Mouse (Mus musculus) embryonic facial prominence, embryonic 14.5 days (tissue): Measurements from ENCODE around the gene Mrgprh. TPM values are rescaled to one million over a fixed set of nuclear protein-coding genes. Genes with fewer than 3 reads are reported as not detected.

Source experiments
- ATAC-seq: fragments of 200-750 bp; cut with Nextera tagmentation; 2 replicates; pipeline ENCODE4 v1.8.0; 2017; ENCODE audit warnings: low read depth, moderate number of reproducible peaks, moderate TSS enrichment
- DNase-seq: peaks from one replicate; pipeline ENCODE4 v3.0.0-alpha.2; 2015; ENCODE audit warnings: low spot score
- H3K27ac ChIP-seq: fragments of 300-500 bp; sonication (generic); replicated peaks from 2 replicates; pipeline ENCODE4 v1.5.1; 2014; ENCODE audit warnings: low read depth, mild to moderate bottlenecking, low read length, moderate library complexity
- H3K27me3 ChIP-seq: fragments of 300-500 bp; sonication (generic); replicated peaks from 2 replicates; pipeline ENCODE4 v1.6.1; 2014; ENCODE audit warnings: low read length; ENCODE audit not compliant: control insufficient read depth, insufficient read depth
- H3K36me3 ChIP-seq: fragments of 300-500 bp; sonication (generic); 2 replicates; pipeline ENCODE4 v1.6.1; 2014; ENCODE audit warnings: low read length, mixed read lengths; ENCODE audit not compliant: control insufficient read depth, insufficient read depth
- H3K4me1 ChIP-seq: fragments of 300-500 bp; sonication (generic); 2 replicates; pipeline ENCODE4 v1.6.1; 2014; ENCODE audit warnings: antibody characterized with exemption, low read length; ENCODE audit not compliant: control insufficient read depth, insufficient read depth
- H3K4me2 ChIP-seq: fragments of 300-500 bp; sonication (generic); 2 replicates; pipeline ENCODE4 v1.6.1; 2014; ENCODE audit warnings: low read depth, mild to moderate bottlenecking, low read length, moderate library complexity, mixed read lengths
- H3K4me3 ChIP-seq: fragments of 300-500 bp; sonication (generic); 2 replicates; pipeline ENCODE4 v1.5.1; 2014; ENCODE audit warnings: low read depth, mild to moderate bottlenecking, low read length
- H3K9ac ChIP-seq: fragments of 300-500 bp; sonication (generic); 2 replicates; pipeline ENCODE4 v1.6.1; 2014; ENCODE audit warnings: low read depth, mild to moderate bottlenecking, low read length, moderate library complexity, mixed read lengths
- H3K9me3 ChIP-seq: fragments of 300-500 bp; sonication (generic); 2 replicates; pipeline ENCODE4 v1.6.1; 2016; ENCODE audit warnings: low read length; ENCODE audit not compliant: control insufficient read depth
- WGBS: fragments of 180-500 bp; shearing (Covaris S2); extraction: QIAGEN DNeasy Blood & Tissue Kit; methylation state at CpG from one replicate; pipeline ENCODE4 v1.1.7; 2014; 5-methylcytosine and 5-hydroxymethylcytosine counted together
- polyA plus RNA-seq: library from polyadenylated mRNA; unstranded; fragments of >200 nt; fragmentation: Nextera tagmentation; extraction: Ambion mirVana; gene quantifications from 2 replicates; pipeline ENCODE4 v1.2.1, GENCODE M21; 2014

The Mrgprh gene
- polyA plus RNA-seq, 1 experiment from 2014 or later: 0.14 TPM

DNA sequence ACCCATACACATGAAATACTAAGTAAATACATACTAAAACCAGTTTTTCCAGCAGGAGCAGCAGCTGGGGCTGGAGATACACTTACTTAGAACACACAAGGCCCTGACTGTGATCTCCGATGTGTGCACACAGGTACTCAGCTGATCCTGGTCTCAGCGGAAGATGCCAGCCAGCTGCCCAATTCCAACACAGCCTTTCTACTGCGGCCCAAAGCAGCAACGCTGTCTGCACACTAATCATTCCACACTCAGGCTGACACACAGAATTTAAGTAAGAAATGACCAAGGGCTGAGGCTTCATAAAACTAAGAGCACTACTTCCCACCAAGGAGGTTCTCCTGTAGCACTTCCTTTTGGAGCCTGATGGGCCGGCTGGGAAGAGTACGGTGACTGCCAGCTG, 26.5 kb downstream of the Mrgprh start:
- Histone ChIP-seq H3K27ac (no peak overlapping the region), H3K4me2 (no peak overlapping the region)
- WGBS: 91% methylated on average over 6 of the region's 6 CpGs

DNA sequence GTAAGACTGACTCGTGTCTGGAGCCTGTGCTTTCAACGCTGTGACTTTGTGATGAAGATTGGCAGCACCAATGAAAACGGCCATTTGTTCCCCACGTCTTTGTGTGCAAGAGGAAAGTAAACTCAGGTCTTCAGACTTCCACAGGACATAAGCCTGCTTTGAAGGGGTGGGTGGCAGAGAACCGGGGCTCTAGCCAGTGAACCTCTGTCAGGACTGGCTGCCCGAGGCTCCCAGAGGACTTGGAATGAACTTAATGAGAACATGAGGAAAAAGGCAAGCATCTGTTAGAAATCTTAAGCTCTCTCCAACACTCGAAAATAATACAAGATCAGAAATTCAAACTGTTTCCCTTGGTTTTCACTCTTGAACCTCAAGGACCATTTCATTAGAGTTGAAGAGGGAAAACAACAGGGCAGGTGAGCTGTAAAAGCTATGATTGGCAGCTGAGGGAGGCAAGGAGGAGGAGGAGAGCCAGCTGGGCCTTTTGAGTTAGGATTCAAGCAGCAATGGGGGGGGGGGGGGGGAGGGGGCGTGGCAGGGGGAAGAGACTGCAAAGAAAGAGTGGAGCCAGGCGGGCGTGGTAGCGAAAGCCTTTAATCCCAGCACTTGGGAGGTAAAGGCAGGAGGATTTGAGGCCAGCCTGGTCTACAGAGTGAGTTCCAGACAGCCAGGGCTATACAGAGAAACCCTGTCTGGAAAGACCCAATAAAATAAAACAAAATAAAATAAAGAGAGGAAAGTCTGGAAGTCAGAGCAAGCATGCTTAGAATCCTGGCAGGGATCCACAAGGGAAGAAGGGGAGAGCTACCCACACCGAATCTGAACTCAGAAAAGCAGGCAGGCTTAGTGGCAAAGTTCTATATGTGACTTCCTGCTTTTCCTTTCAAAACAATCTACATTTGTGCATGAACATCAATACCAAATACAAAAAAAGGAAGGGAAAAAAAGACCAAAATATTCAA, 27.8 kb downstream of the Mrgprh start:
- WGBS: 44% methylated on average over 11 of the region's 12 CpGs
- Histone ChIP-seq H3K9me3 (no peaks in the 10 kb centered on the region), H3K4me1 (0 out of 2 replicates have a peak, but pooled peaks cover 5% of the 10 kb centered on the region), H3K27me3 (no peaks in the 10 kb centered on the region), H3K27ac (peak overlapping the region; percentile 61), H3K4me2 (no peak overlapping the region), H3K36me3 (peaks cover 24% of the 10 kb centered on the region; the same call in 1 of the 2 replicates), H3K4me3 (no peak overlapping the region), H3K9ac (0 out of 2 replicates have a peak overlapping the region, but pooled peaks have one; percentile 14)
- ATAC-seq (peak; percentile 87), DNase-seq (peak; percentile 69)

More for the DNA sequence above, 26.5 kb downstream of the Mrgprh start:
- ATAC-seq (no peak), DNase-seq (no peak)
- peaks cover 24% of the 10 kb centered on the region; the same call in 1 of the 2 replicates for H3K36me3 ChIP-seq
- 0 out of 2 replicates have a peak, but pooled peaks cover 5% of the 10 kb centered on the region for H3K4me1 ChIP-seq
- H3K4me3 ChIP-seq: no peak overlapping the region
- H3K27me3 ChIP-seq: no peaks in the 10 kb centered on the region
- no peak overlapping the region for H3K9ac ChIP-seq
- no peaks in the 10 kb centered on the region for H3K9me3 ChIP-seq

DNA sequence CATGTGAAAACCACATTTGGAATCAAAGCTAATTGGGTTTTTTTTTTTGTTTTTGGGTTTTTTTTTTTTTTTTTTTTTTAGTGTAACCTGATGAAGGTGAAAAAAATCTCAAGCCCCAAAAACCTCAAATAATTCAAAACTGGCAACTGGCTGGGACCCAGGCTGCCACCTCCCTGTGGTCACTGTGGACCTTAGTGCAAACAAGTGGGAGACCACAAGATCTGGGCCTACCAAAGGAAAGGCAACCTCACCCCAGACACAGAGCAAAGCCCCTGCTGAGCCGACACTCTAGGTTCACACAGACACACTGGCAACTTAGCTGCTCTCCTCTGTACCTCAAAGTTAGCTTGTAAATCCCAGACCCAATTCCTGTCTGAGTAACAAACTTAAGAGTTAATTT, 28.5 kb downstream of the Mrgprh start:
- ATAC-seq (no peak), DNase-seq (peak; percentile 51)
- Histone ChIP-seq H3K9me3 (no peaks in the 10 kb centered on the region), H3K36me3 (peaks cover 24% of the 10 kb centered on the region; the same call in 1 of the 2 replicates), H3K27me3 (no peaks in the 10 kb centered on the region), H3K4me3 (no peak overlapping the region), H3K4me1 (0 out of 2 replicates have a peak, but pooled peaks cover 5% of the 10 kb centered on the region), H3K27ac (no peak overlapping the region), H3K9ac (0 out of 2 replicates have a peak overlapping the region, but pooled peaks have one; percentile 14), H3K4me2 (no peak overlapping the region)
- 64% methylated on average over 1 of the region's 1 CpGs for WGBS

DNA sequence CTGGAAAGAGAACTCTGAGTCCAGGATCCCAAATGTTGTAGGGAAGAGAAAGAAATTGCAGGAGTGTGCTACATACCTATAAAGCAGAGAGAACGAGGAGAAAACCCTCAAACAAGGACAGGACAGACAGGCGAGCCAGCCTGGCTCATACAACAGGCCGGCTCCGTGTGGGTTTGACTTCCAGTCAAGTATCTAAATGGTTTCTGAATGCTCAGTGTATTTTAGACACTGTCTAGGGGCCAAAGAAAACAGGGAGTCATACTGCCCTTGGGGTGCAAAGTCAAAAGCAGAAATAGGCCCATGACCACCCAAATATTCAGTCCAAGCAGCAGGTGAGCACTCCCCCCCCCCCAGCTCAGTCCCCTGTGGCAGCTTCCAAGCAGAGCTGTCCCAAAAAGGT, 30.0 kb downstream of the Mrgprh start:
- 64% methylated on average over 4 of the region's 4 CpGs for WGBS
- Histone ChIP-seq H3K9ac (no peak overlapping the region), H3K4me1 (0 out of 2 replicates have a peak, but pooled peaks cover 5% of the 10 kb centered on the region), H3K27me3 (no peaks in the 10 kb centered on the region), H3K9me3 (no peaks in the 10 kb centered on the region), H3K36me3 (peaks cover 31% of the 10 kb centered on the region; the same call in 1 of the 2 replicates), H3K27ac (no peak overlapping the region), H3K4me2 (no peak overlapping the region), H3K4me3 (no peak overlapping the region)
- DNase-seq (no peak), ATAC-seq (no peak)

DNA sequence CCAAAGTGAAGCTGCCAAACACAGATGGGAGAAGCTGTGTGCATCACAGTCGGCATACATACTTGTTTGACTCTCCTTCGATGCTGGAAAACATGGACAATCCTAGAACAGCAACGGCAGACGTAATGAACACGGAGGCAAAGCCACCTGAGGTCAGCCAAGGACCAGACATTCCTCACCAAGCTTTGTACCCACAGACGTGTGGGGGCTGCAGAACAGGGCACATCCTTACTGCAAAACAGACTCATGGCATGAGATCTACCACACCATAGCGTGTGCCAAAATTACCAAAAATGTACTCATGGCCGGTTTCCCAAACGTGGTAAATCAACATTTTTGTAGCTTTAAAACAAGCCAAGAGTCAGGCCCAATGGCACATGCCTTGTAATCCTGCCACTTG, 30.6 kb downstream of the Mrgprh start:
- peaks cover 36% of the 10 kb centered on the region for H3K36me3 ChIP-seq
- WGBS: 87% methylated on average over 9 of the region's 9 CpGs
- ATAC-seq: no peak

DNA sequence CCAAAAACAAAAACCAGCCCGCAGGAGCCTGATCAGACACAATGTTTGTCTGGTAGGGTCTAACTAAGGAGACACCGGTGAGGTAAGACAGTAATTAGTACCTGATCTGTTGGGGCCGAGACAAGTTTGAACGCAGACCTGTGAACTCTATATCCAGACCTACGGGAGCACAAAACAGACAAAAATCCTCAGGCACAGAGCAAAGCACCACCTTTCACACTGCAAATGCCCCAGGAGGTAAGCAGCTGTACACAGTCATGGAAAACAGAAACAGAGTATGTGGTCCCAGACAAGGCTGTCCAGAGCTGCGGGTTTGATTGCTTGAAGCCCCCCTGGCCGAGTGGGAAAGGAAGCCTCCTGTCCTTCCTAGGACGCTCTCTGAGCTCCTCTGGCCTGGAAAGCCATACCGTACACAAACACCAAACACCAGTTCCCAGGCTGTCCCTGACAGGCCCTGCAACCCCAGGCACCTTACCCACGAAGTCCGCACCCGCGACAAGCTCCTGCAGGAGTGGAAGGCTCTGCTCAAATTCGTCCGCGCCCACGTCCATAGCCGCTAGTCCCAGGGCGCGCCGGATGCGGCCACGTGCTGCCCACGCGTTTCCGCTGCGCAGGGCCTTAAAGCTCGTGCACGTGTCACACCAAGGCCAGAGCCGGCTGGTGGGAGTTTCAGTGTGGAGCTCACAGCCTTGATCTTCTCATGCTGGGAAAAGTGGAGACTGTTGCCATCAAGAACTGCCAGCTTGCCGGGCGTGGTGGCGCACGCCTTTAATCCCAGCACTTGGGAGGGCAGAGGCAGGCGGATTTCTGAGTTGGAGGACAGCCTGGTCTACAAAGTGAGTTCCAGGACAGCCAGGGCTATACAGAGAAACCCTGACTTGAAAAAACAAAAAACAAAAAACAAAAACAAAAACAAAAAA, 33.8 kb downstream of the Mrgprh start, which contains the start of gene Pnldc1:
TSS of gene Pnldc1 (minus strand) at position 870 of the 920 bp plus-strand sequence.
- H3K27me3 ChIP-seq: no peaks in the 10 kb centered on the region
- peaks cover 54% of the 10 kb centered on the region for H3K36me3 ChIP-seq
- H3K4me2 ChIP-seq: no peak within 1 kb of the TSS
- no peak within 1 kb of the TSS for H3K4me3 ChIP-seq
- 79% methylated on average over 35 of the region's 35 CpGs for WGBS
- peak within 1 kb of the TSS; percentile 14; the same call in 1 of the 2 replicates for H3K9ac ChIP-seq
- no peak for ATAC-seq
- no peak within 1 kb of the TSS for H3K27ac ChIP-seq
- peak; percentile 16 for DNase-seq
- H3K4me1 ChIP-seq: no peaks in the 10 kb centered on the region
- H3K9me3 ChIP-seq: no peaks in the 10 kb centered on the region

More for the DNA sequence above, 30.6 kb downstream of the Mrgprh start:
- 0 out of 2 replicates have a peak, but pooled peaks cover 5% of the 10 kb centered on the region for H3K4me1 ChIP-seq
- H3K27ac ChIP-seq: no peak overlapping the region
- H3K4me2 ChIP-seq: no peak overlapping the region
- H3K4me3 ChIP-seq: no peak overlapping the region
- DNase-seq: no peak
- H3K9ac ChIP-seq: no peak overlapping the region
- H3K9me3 ChIP-seq: no peaks in the 10 kb centered on the region
- H3K27me3 ChIP-seq: no peaks in the 10 kb centered on the region

DNA sequence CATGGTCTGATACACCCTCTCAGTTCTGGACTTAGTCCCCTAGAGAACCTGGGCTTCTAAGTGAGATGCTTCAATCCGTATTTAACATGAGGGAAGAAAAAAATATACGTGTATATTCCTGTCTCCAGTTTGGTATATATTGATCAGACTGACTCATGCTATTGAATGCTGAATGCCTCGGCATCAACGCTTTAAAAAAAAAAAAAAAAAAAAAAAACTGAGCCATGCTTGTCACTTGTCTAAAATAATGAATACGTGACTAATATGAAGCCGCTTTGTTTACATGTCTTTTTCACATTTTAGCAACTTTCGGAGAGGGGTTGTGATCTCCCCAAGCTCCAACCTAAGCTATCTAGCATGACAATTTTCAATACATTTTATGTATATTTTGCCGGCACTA, 34.6 kb downstream of the Mrgprh start:
- Histone ChIP-seq H3K4me1 (peaks cover 7% of the 10 kb centered on the region; the same call in 1 of the 2 replicates), H3K27ac (no peak overlapping the region), H3K4me3 (no peak overlapping the region), H3K4me2 (no peak overlapping the region), H3K9ac (no peak overlapping the region), H3K36me3 (peaks cover 49% of the 10 kb centered on the region), H3K27me3 (no peaks in the 10 kb centered on the region), H3K9me3 (no peaks in the 10 kb centered on the region)
- ATAC-seq (no peak), DNase-seq (no peak)
- WGBS: 88% methylated on average over 8 of the region's 8 CpGs

DNA sequence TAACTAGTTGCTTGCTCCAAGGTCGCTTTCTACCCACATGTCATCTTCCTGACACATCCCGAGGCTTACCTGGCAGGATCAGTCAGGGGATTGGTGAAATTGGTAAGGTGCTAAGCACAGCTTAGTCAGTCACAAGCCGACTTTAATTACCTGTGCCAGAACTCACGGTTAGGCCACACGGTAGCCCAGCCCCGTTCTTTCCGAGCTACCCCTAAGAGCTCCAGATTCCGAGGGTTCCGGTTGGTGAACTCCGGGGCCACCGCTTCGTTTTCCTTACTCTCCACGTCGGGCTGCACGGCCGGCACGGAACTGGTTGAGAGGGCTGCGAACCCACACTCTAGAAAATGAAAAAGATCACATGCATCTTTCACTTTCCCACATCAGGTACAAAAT, 39.6 kb downstream of the Mrgprh start, which contains the start of gene Tcp1:
TSS of gene Tcp1 (plus strand) at position 214 of the 393 bp plus-strand sequence.
- Histone ChIP-seq H3K4me1 (peaks cover 10% of the 10 kb centered on the region; the same call in 1 of the 2 replicates), H3K9ac (peak within 1 kb of the TSS; percentile 98), H3K27ac (peak within 1 kb of the TSS; percentile 93), H3K9me3 (no peaks in the 10 kb centered on the region), H3K4me2 (peak within 1 kb of the TSS; percentile 90), H3K27me3 (no peaks in the 10 kb centered on the region), H3K4me3 (peak within 1 kb of the TSS; percentile 99), H3K36me3 (peaks cover 66% of the 10 kb centered on the region)
- 2% methylated on average over 18 of the region's 18 CpGs for WGBS
- DNase-seq: no peak
- no peak for ATAC-seq
